Comparison of ENCODE assay signal across 14 mouse cellular contexts in genomic region chr4:45502002-45502401, GRCm38 (mm10). TPM values are rescaled to one million over a fixed set of nuclear protein-coding genes. Genes with fewer than 3 reads are reported as not detected.
DNase-seq lines count a peak whose midpoint lies in the region; ATAC-seq and TF ChIP-seq lines count a peak whose summit lies in the region.
"Had no signal": no experiment of that assay in that cellular context is flagged by ENCODE, and none has a peak within 500 bp of the region (broad histone marks: within the 10 kb centered on the region; RNA-seq: fewer than 3 reads in every experiment).

No protein-coding gene starts in this region.

- H3K9ac ChIP-seq in lung, embryonic 16.5 days (ENCODE audit: low read length) = no peak overlapping the region
- no peak overlapping the region for H3K9ac ChIP-seq in intestine, embryonic 15.5 days
- no peak overlapping the region for H3K9ac ChIP-seq in stomach, embryonic 16.5 days (ENCODE audit: low read length)
- H3K9ac ChIP-seq: embryonic facial prominence, embryonic 15.5 days; limb, embryonic 15.5 days had no signal

- H3K4me2 ChIP-seq in lung, embryonic 16.5 days (ENCODE audit: low read depth, low read length) = no peak overlapping the region
- 0 out of 2 replicates have a peak overlapping the region, but pooled peaks have one; percentile 11 for H3K4me2 ChIP-seq in intestine, embryonic 15.5 days (replicated peaks)
- no peak overlapping the region for H3K4me2 ChIP-seq in stomach, embryonic 16.5 days (ENCODE audit: low read depth, low read length)
- H3K4me2 ChIP-seq: embryonic facial prominence, embryonic 15.5 days; limb, embryonic 15.5 days had no signal

- H3K9me3 ChIP-seq in lung, embryonic 16.5 days (ENCODE audit: control insufficient read depth, low read length) = no peaks in the 10 kb centered on the region
- H3K9me3 ChIP-seq in intestine, embryonic 15.5 days = no peaks in the 10 kb centered on the region
- H3K9me3 ChIP-seq in stomach, embryonic 16.5 days (replicated peaks; ENCODE audit: control insufficient read depth, low read length) = no peaks in the 10 kb centered on the region
- H3K9me3 ChIP-seq: embryonic facial prominence, embryonic 15.5 days; hindbrain, embryonic 10.5 days; limb, embryonic 15.5 days had no signal

- no peaks in the 10 kb centered on the region for H3K27me3 ChIP-seq in lung, embryonic 16.5 days (ENCODE audit: control insufficient read depth, insufficient read depth, low read depth, low read length)
- H3K27me3 ChIP-seq in intestine, embryonic 15.5 days (replicated peaks) = no peaks in the 10 kb centered on the region
- no peaks in the 10 kb centered on the region for H3K27me3 ChIP-seq in stomach, embryonic 16.5 days (ENCODE audit: control insufficient read depth, insufficient read depth, low read length)
- H3K27me3 ChIP-seq: embryonic facial prominence, embryonic 15.5 days; limb, embryonic 15.5 days had no signal

- no peak for TF ChIP-seq POLR2A in lung, adult 2 months (IDR thresholded peaks at IDR 0.05; ENCODE audit: borderline replicate concordance, extremely low read depth, low read depth, low read length)

- 65% methylated on average over 9 of the region's 9 CpGs for WGBS in lung, embryonic 16.5 days
- 65% methylated on average over 9 of the region's 9 CpGs for WGBS in lung, adult 2 months
- 62% methylated on average over 9 of the region's 9 CpGs for WGBS in intestine, embryonic 15.5 days
- WGBS in stomach, embryonic 16.5 days = 62% methylated on average over 9 of the region's 9 CpGs

- H3K4me1 ChIP-seq in lung, embryonic 16.5 days (replicated peaks; ENCODE audit: control insufficient read depth, insufficient read depth, low read length) = peaks cover 63% of the 10 kb centered on the region
- peaks cover 37% of the 10 kb centered on the region for H3K4me1 ChIP-seq in lung, adult 2 months (ENCODE audit: control insufficient read depth, insufficient read depth, low read length)
- H3K4me1 ChIP-seq in intestine, embryonic 15.5 days (replicated peaks) = peaks cover 73% of the 10 kb centered on the region
- H3K4me1 ChIP-seq in stomach, embryonic 16.5 days (ENCODE audit: control insufficient read depth, insufficient read depth, low read length) = peaks cover 65% of the 10 kb centered on the region

- H3K4me3 ChIP-seq in lung, embryonic 16.5 days (ENCODE audit: low read length) = no peak overlapping the region
- no peak overlapping the region for H3K4me3 ChIP-seq in lung, adult 2 months (replicated peaks; ENCODE audit: extremely low read depth, low read depth, low read length)
- no peak overlapping the region for H3K4me3 ChIP-seq in intestine, embryonic 15.5 days (replicated peaks)
- no peak overlapping the region for H3K4me3 ChIP-seq in stomach, embryonic 16.5 days (replicated peaks; ENCODE audit: low read length)
- H3K4me3 ChIP-seq: embryonic facial prominence, embryonic 15.5 days; hindbrain, embryonic 10.5 days; limb, embryonic 15.5 days had no signal

- no peak for DNase-seq in lung, adult 2 months
- DNase-seq in kidney, postnatal 14 days = peak; percentile 66
- DNase-seq in layer of hippocampus, postnatal 10 days (ENCODE audit: low spot score in 2 of 2) = no peak
- no peak for DNase-seq in cerebellum, postnatal 36 days
- DNase-seq: cerebellum, adult 9-10 months; embryo, embryonic 11 days; heart, adult 11 months; midbrain, embryonic 14.5 days had no signal

- TF ChIP-seq CTCF in lung, adult 2 months (IDR thresholded peaks at IDR 0.05; ENCODE audit: insufficient read depth, low read length) = no peak

- H3K36me3 ChIP-seq in lung, embryonic 16.5 days (ENCODE audit: control insufficient read depth, insufficient read depth, low read length) = no peaks in the 10 kb centered on the region
- no peaks in the 10 kb centered on the region for H3K36me3 ChIP-seq in intestine, embryonic 15.5 days
- no peaks in the 10 kb centered on the region for H3K36me3 ChIP-seq in stomach, embryonic 16.5 days (ENCODE audit: control insufficient read depth, insufficient read depth, low read length)
- H3K36me3 ChIP-seq: embryonic facial prominence, embryonic 15.5 days; hindbrain, embryonic 10.5 days; limb, embryonic 15.5 days had no signal

- H3K27ac ChIP-seq in lung, embryonic 16.5 days (ENCODE audit: low read length) = peak overlapping the region; percentile 33
- H3K27ac ChIP-seq in intestine, embryonic 15.5 days = peak overlapping the region; percentile 44; the same call in 1 of the 2 replicates
- peak overlapping the region; percentile 65 for H3K27ac ChIP-seq in stomach, embryonic 16.5 days (ENCODE audit: low read length)
- H3K27ac ChIP-seq: embryonic facial prominence, embryonic 15.5 days; hindbrain, embryonic 10.5 days; limb, embryonic 15.5 days had no signal

- no peak; the same call in 1 of the 2 replicates for ATAC-seq in lung, embryonic 16.5 days (ENCODE audit: low read depth)
- ATAC-seq in intestine, embryonic 15.5 days = peak; percentile 49
- 0 out of 2 replicates have a peak, but pooled peaks have one; percentile 19 for ATAC-seq in stomach, embryonic 16.5 days (ENCODE audit: insufficient read depth, low FRiP score)

RNA-seq across cellular contexts. Expression of gene Shb, which starts 30.3 kb away (rescaled TPM):
- 12.4 and 16.1 TPM in 2 replicates for polyA plus RNA-seq in lung, embryonic 16.5 days (2015; fragmentation: Nextera tagmentation; extraction: Ambion mirVana)
- 36.2 and 37.7 TPM in 2 replicates for polyA plus RNA-seq in lung, adult 2 months (2012; rRNA removed)
- 4.0 and 4.8 TPM in 2 replicates for polyA plus RNA-seq in intestine, embryonic 15.5 days (2015; fragmentation: Nextera tagmentation; extraction: Ambion mirVana)
- polyA plus RNA-seq in stomach, embryonic 16.5 days (2015; fragmentation: Nextera tagmentation; extraction: Ambion mirVana) = 2.1 and 2.7 TPM in 2 replicates
- total RNA-seq in layer of hippocampus, postnatal 10 days (2021) = 10 to 100 TPM; 27.0 to 29.0 TPM
